Mouse (Mus musculus): ENCODE results near the gene Maneal. TPM values are rescaled to one million over a fixed set of nuclear protein-coding genes. Genes with fewer than 3 reads are reported as not detected.

Gene Maneal
- 10 to 100 TPM; 53.8 to 55.5 TPM for total RNA-seq (2021)
- long read RNA-seq, experiment 1, transcript Maneal-201 (4 exons, 2,727 nt), result major isoform, 76 of 95 reads
- long read RNA-seq, experiment 1, partial matches to known transcripts, result 10 of 95 reads
- long read RNA-seq, experiment 1, other reads (novel, unspliced or antisense), result 9 of 95 reads
- long read RNA-seq, experiment 2, transcript Maneal-201 (4 exons, 2,727 nt), result major isoform, 67 of 79 reads
- long read RNA-seq, experiment 2, partial matches to known transcripts, result 4 of 79 reads
- long read RNA-seq, experiment 2, other reads (novel, unspliced or antisense), result 8 of 79 reads

- no peak for DNase-seq (ENCODE audit: low spot score in 2 of 2)
Observed at GRCm38 (mm10) chr4:124861283-124862188, at the start of gene Maneal. TSS of gene Maneal (minus strand) at chr4:124862171.

DNA sequence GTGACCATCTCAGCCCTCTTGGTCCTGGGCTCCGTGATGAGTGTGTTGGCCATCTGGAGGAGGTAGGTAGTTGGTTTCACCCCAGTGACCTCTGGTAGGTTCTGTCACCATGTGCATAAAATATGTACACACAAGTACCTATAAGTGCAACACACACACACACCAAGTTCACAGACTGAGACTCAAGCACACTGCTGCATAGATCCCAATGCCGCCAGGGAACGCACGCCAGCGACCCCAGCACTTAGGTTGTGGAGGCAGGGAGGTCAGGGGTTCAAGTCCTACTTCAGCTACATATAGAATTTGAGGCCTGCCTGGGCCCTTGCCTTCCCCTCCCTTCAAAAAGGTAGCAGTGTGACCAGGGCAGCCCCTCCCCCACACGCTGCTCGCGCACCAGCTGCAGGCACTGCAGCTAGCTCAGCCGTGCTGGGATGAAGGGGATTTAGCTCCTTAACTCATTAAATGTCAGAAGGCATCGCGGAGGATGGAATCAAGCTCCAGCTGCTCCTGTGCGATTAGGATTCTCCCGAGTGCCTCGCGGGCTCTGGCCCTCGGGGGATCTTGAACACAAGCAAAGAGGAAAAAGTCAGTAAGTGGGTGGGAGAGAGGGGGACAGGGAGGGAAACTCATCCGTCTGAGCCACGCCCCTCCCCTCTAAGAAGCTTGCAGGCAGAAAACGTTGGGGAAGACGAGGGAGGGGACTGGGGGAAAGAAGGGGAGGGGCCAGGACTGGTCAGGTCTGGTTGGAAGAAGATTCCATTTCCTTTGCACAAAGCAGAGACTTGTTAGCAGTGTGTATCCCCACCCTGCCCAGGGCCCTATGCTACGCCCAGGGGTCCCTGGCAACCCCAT, 44.2 kb upstream of the Maneal start:
- no peak for DNase-seq (ENCODE audit: low spot score in 2 of 2)

- no peak for DNase-seq (ENCODE audit: low spot score in 2 of 2)
Observed at GRCm38 (mm10) chr4:124905417-124905816, 43.4 kb upstream of the Maneal start.

DNA sequence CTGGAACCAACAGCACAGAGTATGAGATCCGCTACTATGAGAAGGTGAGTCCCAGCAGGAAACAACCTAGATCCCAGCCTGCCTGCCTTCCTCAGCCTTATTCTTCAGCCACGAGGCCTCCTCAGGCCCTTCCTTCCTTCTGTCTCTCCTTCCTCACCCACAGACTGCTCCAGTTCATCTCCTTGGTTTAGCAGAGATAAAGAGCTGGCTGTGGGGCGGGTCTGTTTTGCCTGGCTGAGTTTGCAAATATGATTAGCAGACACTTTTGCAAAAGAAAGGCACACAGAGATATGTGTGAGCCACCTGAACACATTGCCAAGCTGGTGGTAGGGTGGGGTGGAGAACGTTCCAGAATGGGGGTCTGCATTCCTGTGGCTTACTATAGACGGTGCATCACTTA, 37.9 kb upstream of the Maneal start:
- no peak for DNase-seq (ENCODE audit: low spot score in 2 of 2)

DNA sequence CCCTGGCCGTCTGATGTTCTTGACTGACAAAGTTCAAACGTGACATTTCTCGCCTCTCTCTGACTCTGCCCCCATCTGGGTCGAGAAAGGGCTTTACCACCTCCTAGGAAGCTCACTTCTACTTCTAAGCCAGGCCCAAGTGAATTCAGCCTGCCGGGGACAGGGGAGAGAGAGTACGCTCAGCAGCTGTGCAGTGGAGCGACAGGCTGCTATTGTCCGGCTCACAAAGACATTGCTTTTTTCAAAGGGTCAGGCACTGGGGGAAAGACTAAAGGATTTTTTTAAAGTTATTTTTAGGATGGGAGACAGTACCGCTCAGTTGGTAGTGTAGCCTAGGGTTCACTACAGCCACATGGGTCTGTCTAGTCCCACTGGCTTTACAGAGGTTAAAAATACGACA, 36.5 kb upstream of the Maneal start:
- no peak for DNase-seq (ENCODE audit: low spot score in 2 of 2)

GRCm38 (mm10) chr4:124894508-124895428, 32.8 kb upstream of the Maneal start:
- peak; percentile 65 to 84 for DNase-seq (ENCODE audit: low spot score in 2 of 2)

DNA sequence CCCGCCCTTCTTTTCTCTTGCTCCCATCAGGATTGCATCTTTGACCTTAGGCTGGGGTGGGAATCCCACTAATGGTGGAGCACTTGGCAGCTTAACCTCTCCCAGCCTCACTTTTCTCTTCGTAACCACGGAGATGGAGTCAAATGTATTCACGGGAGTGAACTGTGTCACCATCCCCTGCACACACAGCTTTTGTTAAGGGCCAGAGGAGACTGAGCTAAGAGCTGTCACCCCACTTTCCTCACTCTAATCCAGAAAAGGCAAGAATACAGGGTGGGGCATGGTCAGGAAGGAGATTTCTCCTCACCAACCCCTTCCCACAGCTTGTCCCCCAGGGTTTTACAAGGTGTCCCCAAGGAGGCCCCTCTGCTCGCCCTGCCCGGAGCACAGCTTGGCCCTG, 31.8 kb upstream of the Maneal start:
- DNase-seq (ENCODE audit: low spot score in 2 of 2), result no peak

DNA sequence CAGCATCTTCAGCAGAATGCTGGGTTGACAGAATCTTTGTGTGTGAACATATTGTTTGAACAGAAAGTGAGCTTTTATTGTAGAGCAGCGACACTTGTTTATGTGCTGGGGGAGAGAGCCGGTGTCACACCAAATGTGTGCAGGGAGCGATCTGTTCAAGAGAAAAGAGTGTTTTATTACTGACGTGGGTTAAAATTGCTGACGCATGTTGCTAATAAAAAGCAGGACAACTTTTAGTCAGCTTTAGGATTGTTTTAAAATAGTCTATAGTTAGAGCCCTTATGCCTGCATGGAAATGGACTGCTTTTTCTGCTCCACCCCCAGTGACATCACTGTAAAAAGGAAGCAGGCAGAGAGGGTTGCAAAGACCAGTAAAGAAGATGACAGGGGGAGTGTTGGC, 28.9 kb upstream of the Maneal start:
- no peak for DNase-seq (ENCODE audit: low spot score in 2 of 2)

GRCm38 (mm10) chr4:124889935-124890334, 28.0 kb upstream of the Maneal start:
- DNase-seq (ENCODE audit: low spot score in 2 of 2), result peak in 1 of 2 experiments; percentile 40

- peak; percentile 58 to 62 for DNase-seq (ENCODE audit: low spot score in 2 of 2)
Observed at GRCm38 (mm10) chr4:124888702-124889101, 26.7 kb upstream of the Maneal start.

GRCm38 (mm10) chr4:124882151-124882729, 20.3 kb upstream of the Maneal start:
- DNase-seq (ENCODE audit: low spot score in 2 of 2), result peak; percentile 43 to 50

- peak; percentile 69 to 87 for DNase-seq (ENCODE audit: low spot score in 2 of 2)
Observed at GRCm38 (mm10) chr4:124881341-124881908, 19.5 kb upstream of the Maneal start.

DNA sequence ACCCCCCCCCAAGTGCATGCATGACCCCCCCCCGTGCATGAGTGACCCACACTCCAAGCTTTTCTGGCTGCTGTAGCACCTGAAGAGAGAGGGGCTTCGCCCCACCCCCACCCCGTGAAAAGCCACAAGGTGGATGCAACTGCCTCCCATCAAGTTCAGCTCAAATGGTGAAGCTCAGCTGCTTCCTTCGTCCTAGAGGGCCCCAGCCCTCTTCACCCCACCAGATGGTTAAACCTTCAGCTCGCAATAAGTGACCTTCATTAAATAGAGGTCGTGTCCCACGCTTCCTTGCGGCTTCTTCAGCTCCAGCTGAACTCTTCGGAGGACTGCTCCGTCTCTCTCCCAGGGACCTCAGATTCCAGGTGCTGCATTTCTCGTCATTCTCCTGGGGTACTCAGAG, 18.6 kb upstream of the Maneal start, which contains the start of gene Epha10:
Gene Epha10, plus strand, starts transcription at position 301 of the 400 bp plus-strand sequence.
- no peak for DNase-seq (ENCODE audit: low spot score in 2 of 2)

DNA sequence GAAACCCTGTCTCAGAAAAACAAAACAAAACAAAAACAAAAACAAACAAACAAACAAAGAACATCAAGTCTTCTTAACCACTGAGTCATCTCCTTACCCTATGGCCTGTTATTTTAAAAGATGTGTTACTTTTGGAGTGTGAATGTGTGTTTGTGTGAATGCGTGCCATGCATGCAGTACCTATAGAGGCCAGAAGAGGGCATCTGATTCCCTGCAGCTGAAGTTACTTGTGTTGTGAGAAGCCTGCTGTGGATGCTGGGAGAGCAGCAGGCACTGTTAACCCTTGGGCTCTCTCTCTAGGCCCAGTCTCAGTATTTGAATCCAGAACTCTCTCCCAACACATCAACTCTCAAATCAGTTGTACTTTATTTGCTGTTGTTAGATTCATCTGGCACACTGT, 10.7 kb upstream of the Maneal start:
- no peak for DNase-seq (ENCODE audit: low spot score in 2 of 2)

GRCm38 (mm10) chr4:124860446-124860845, 1.5 kb downstream of the Maneal start:
- DNase-seq (ENCODE audit: low spot score in 2 of 2), result no peak

- no peak for DNase-seq (ENCODE audit: low spot score in 2 of 2)
Observed at GRCm38 (mm10) chr4:124858370-124858769, 3.6 kb downstream of the Maneal start.

GRCm38 (mm10) chr4:124856294-124856693, 5.7 kb downstream of the Maneal start:
- peak in 1 of 2 experiments; percentile 56 for DNase-seq (ENCODE audit: low spot score in 2 of 2)

DNA sequence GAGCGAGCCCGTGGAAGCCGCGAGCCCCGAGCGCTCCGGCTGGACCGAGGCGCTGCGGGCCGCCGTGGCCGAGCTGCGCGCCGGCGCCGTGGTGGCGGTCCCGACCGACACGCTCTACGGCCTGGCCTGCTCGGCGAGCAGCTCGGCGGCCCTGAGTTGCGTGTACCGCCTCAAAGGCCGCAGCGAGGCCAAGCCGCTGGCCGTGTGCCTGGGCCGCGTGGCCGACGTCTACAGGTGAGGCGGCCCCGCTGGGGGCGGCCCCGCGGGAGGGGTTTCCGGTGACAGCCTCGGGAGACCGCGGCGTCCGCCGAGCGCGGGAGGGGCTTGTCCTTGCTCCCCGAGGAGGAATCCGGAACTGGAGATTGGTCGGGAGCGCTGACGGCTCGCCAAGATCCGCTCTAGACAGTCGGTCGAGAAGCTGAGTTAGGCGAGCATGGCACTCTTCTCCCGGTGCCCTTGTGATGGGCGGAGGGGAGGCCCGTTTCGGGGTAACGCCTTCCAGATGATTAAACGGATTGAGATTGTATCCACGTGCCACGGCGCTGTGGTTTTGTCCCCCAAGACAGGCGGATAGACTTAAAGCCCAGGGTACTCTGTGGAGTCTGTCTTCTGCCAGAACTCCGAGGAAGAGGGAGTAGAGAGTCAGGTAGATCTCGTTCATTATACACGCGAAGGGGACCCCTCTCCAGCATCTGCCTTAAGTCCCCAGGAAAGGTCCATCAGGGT, 10.9 kb downstream of the Maneal start, which contains the start of gene 1110065P20Rik:
Gene 1110065P20Rik, minus strand, starts transcription at position 264 of the 726 bp plus-strand sequence.
- peak; percentile 65 to 75 for DNase-seq (ENCODE audit: low spot score in 2 of 2)
